Mouse (Mus musculus): Measurements from ENCODE around the gene C030005K15Rik. TPM values are rescaled to one million over a fixed set of nuclear protein-coding genes. Genes with fewer than 3 reads are reported as not detected.

Gene C030005K15Rik
- polyA plus RNA-seq, 1 experiment from 2014 or later: not detected

DNA sequence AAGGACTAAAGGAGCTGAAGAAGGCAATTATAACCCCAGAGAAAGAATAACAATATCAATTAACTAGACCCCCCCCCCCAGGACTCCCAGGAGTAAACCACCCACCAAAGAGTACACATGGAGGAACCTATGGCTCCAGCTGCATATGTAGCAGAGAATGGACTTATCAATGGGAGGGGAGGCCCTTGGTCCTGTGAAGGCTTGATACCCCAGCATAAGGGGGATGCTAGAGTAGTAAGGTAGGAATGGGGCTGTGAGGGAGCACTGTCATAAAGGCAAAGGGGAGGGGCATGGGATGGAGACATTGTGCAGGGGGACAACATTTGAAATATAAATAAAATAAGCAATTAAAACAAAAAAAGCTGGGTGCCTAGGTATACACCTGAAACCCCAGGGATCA lies 24.2 kb downstream of the C030005K15Rik start:
- H3K4me3 ChIP-seq (replicated peaks): no peak overlapping the region
- no peak overlapping the region for H3K4me2 ChIP-seq
- H3K27me3 ChIP-seq: no peaks in the 10 kb centered on the region
- no peaks in the 10 kb centered on the region for H3K36me3 ChIP-seq (replicated peaks)
- H3K9me3 ChIP-seq: no peaks in the 10 kb centered on the region
- no peak overlapping the region for H3K27ac ChIP-seq
- ATAC-seq (ENCODE audit: low FRiP score): no peak
- no peaks in the 10 kb centered on the region for H3K4me1 ChIP-seq
- no peak overlapping the region for H3K9ac ChIP-seq

DNA sequence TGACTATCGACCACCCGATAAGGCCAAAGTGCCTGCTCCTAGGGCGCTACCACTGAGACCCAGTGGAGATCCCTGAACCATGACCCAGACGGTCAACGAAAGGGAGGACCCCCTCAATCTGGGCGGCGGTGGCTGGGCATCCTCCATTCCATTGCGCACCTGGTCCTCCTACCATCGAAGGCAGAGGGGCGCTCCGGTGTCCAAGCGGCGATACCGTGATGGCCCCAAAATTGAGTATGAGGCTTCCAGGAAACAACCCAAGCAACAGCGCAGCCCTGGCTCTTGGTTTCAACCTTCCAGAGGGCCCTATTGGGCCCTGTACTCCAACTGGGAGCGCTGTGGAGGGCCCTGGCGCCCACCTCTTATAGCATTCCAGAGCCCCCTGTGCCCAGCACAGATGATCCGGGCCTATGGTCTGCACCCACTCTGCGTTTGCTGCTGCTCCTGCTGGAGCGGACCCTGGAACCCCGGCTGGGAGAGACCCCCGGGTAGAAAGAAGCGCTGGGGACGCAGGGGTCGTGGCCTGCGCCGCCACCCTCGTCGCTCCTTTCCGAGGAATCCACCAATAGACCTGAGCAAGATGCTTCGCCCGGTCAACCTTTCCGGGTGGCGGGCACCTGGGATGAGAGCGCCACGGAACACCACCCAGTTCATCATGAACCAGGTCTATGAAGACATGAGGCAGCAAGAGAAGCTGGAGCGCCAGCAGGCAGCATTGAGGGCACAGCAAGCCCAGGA lies 33.0 kb downstream of the C030005K15Rik start:
- ATAC-seq (ENCODE audit: low FRiP score): no peak
- no peaks in the 10 kb centered on the region for H3K4me1 ChIP-seq
- H3K27ac ChIP-seq: no peak overlapping the region
- H3K27me3 ChIP-seq: no peaks in the 10 kb centered on the region
- H3K9me3 ChIP-seq: no peaks in the 10 kb centered on the region
- H3K4me2 ChIP-seq: no peak overlapping the region
- no peak overlapping the region for H3K4me3 ChIP-seq (replicated peaks)
- WGBS: 93% methylated on average over 37 of the region's 37 CpGs
- H3K9ac ChIP-seq: no peak overlapping the region
- no peaks in the 10 kb centered on the region for H3K36me3 ChIP-seq (replicated peaks)

DNA sequence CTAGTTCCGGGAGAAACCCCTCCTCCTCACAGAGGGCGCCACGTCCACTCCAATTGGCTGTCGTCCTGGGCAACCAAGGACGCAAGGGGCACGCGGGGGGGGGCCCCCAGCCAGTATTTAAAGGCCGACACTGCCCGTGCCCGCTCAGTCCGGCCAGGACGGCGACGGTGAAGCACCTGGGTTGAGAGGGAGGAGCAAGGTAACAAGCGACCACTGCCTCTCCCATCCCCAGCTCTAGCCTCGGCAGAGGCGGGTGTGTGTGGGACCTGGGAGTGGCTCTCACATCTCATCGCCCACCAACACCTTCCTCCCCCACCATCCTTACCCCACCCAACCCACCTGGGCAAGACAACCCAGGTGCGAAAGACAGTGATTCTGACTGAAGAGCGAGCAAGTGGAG lies 33.6 kb downstream of the C030005K15Rik start, which contains the start of gene Ccer1:
TSS of gene Ccer1 (plus strand) at position 147 of the 400 bp plus-strand sequence.
- Histone ChIP-seq H3K4me1 (no peaks in the 10 kb centered on the region), H3K4me3 (replicated peaks) (no peak within 1 kb of the TSS), H3K9ac (no peak within 1 kb of the TSS), H3K27ac (no peak within 1 kb of the TSS), H3K36me3 (replicated peaks) (no peaks in the 10 kb centered on the region), H3K9me3 (no peaks in the 10 kb centered on the region), H3K27me3 (no peaks in the 10 kb centered on the region), H3K4me2 (no peak within 1 kb of the TSS)
- 83% methylated on average over 20 of the region's 20 CpGs for WGBS
- ATAC-seq (ENCODE audit: low FRiP score): no peak

GRCm38 (mm10) chr10:97689425-97689824 lies 37.1 kb downstream of the C030005K15Rik start:
- no peak overlapping the region for H3K4me3 ChIP-seq (replicated peaks)
- WGBS: 86% methylated on average over 3 of the region's 3 CpGs
- H3K9me3 ChIP-seq: no peaks in the 10 kb centered on the region
- no peaks in the 10 kb centered on the region for H3K27me3 ChIP-seq
- no peak for ATAC-seq (ENCODE audit: low FRiP score)
- no peak overlapping the region for H3K4me2 ChIP-seq
- H3K9ac ChIP-seq: no peak overlapping the region
- H3K27ac ChIP-seq: no peak overlapping the region
- H3K4me1 ChIP-seq: no peaks in the 10 kb centered on the region
- H3K36me3 ChIP-seq (replicated peaks): no peaks in the 10 kb centered on the region

- H3K27ac ChIP-seq: no peak overlapping the region
- no peaks in the 10 kb centered on the region for H3K9me3 ChIP-seq
- ATAC-seq (ENCODE audit: low FRiP score): no peak
- no peak overlapping the region for H3K4me3 ChIP-seq (replicated peaks)
- H3K4me2 ChIP-seq: no peak overlapping the region
- H3K27me3 ChIP-seq: no peaks in the 10 kb centered on the region
- no peaks in the 10 kb centered on the region for H3K4me1 ChIP-seq
- WGBS: 87% methylated on average over 1 of the region's 1 CpGs
- no peak overlapping the region for H3K9ac ChIP-seq
- H3K36me3 ChIP-seq (replicated peaks): no peaks in the 10 kb centered on the region
These were observed 39.4 kb downstream of the C030005K15Rik start for GRCm38 (mm10) chr10:97687198-97687597.

DNA sequence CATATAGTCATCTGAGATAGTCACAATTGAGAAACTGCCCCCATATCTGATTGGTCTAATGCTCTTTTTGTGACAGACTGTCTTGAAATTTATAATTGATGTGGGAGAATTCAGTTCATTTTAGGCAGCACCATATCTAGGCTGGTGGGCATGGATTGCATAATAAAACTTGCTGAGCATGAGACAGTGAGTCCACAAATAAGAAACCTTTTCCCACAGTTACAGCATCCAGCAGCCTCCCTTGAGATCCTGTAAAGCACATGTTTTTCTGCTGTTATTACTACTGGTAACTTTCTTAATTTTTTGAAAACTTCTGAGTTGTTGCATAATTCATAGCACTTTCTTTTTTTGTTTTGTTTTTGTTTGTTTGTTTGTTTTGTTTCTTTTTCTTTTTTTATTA lies 43.6 kb downstream of the C030005K15Rik start:
- Histone ChIP-seq H3K27ac (no peak overlapping the region), H3K4me1 (no peaks in the 10 kb centered on the region), H3K4me3 (replicated peaks) (no peak overlapping the region), H3K36me3 (replicated peaks) (no peaks in the 10 kb centered on the region), H3K4me2 (no peak overlapping the region), H3K9me3 (no peaks in the 10 kb centered on the region), H3K9ac (no peak overlapping the region), H3K27me3 (no peaks in the 10 kb centered on the region)
- ATAC-seq (ENCODE audit: low FRiP score): no peak

Other genes with a start within 250 kb of the C030005K15Rik start
- 22.4 and 30.6 TPM in 2 replicates for gene Dcn, start 247.1 kb downstream of the C030005K15Rik start, polyA plus RNA-seq (2016; fragmentation: Nextera tagmentation; extraction: Ambion mirVana)
- gene Lum, start 161.6 kb downstream of the C030005K15Rik start, polyA plus RNA-seq (2016; fragmentation: Nextera tagmentation; extraction: Ambion mirVana): 70.1 and 90.3 TPM in 2 replicates
- 0.08 and 0.27 TPM in 2 replicates for gene Kera, start 119.9 kb downstream of the C030005K15Rik start, polyA plus RNA-seq (2016; fragmentation: Nextera tagmentation; extraction: Ambion mirVana)
- gene Epyc, start 82.7 kb downstream of the C030005K15Rik start, polyA plus RNA-seq (2016; fragmentation: Nextera tagmentation; extraction: Ambion mirVana): 3.6 and 4.8 TPM in 2 replicates
- not detected in 2 replicates for gene Ccer1, start 33.7 kb downstream of the C030005K15Rik start, polyA plus RNA-seq (2016; fragmentation: Nextera tagmentation; extraction: Ambion mirVana)